Mouse (Mus musculus): ENCODE results near the gene Tmem240.

- no peak for TF ChIP-seq CTCF (IDR thresholded peaks at IDR 0.05; ENCODE audit: low read depth)
- no peak for TF ChIP-seq EP300 (IDR thresholded peaks at IDR 0.05; ENCODE audit: low read depth)
These were observed 41.3 kb downstream of the Tmem240 start for GRCm38 (mm10) chr4:155775855-155776254.

Measured in liver, embryonic 14.5 days (tissue).